Mouse (Mus musculus) forebrain, embryonic 15.5 days (tissue): ENCODE measurements around the gene Adamts7. TPM values are rescaled to one million over a fixed set of nuclear protein-coding genes. Genes with fewer than 3 reads are reported as not detected.

Source experiments
- ATAC-seq: fragments of 200-750 bp; cut with Nextera tagmentation; replicated peaks from 2 replicates; pipeline ENCODE4 v1.8.0; 2017; ENCODE audit warnings: mild to moderate bottlenecking, moderate TSS enrichment, moderate library complexity
- H3K27ac ChIP-seq: fragments of 300-500 bp; sonication (generic); replicated peaks from 2 replicates; pipeline ENCODE4 v1.5.1; 2015; ENCODE audit warnings: mild to moderate bottlenecking, inconsistent platforms
- H3K27me3 ChIP-seq: fragments of 300-500 bp; sonication (generic); 2 replicates; pipeline ENCODE4 v1.6.1; 2015; ENCODE audit warnings: inconsistent platforms
- H3K36me3 ChIP-seq: fragments of 300-500 bp; sonication (generic); 2 replicates; pipeline ENCODE4 v1.6.1; 2015; ENCODE audit warnings: mild to moderate bottlenecking, inconsistent platforms
- H3K4me1 ChIP-seq: fragments of 300-500 bp; sonication (generic); 2 replicates; pipeline ENCODE4 v1.6.1; 2015; ENCODE audit warnings: inconsistent platforms
- H3K4me2 ChIP-seq: fragments of 300-500 bp; sonication (generic); replicated peaks from 2 replicates; pipeline ENCODE4 v1.6.1; 2015; ENCODE audit warnings: mild to moderate bottlenecking, inconsistent platforms
- H3K4me3 ChIP-seq: fragments of 300-500 bp; sonication (generic); 2 replicates; pipeline ENCODE4 v1.5.1; 2015; ENCODE audit warnings: mild to moderate bottlenecking, inconsistent platforms
- H3K9ac ChIP-seq: fragments of 300-500 bp; sonication (generic); replicated peaks from 2 replicates; pipeline ENCODE4 v1.6.1; 2015; ENCODE audit warnings: mild to moderate bottlenecking, inconsistent platforms
- H3K9me3 ChIP-seq: fragments of 300-500 bp; sonication (generic); 2 replicates; pipeline ENCODE4 v1.6.1; 2016; ENCODE audit warnings: inconsistent platforms
- WGBS: fragments of 180-500 bp; shearing (Covaris S2); methylation state at CpG from one replicate; pipeline ENCODE4 v1.1.7; 2015; ENCODE audit warnings: mixed read lengths; 5-methylcytosine and 5-hydroxymethylcytosine counted together
- polyA plus RNA-seq: library from polyadenylated mRNA; unstranded; fragments of >200 nt; fragmentation: Nextera tagmentation; extraction: Ambion mirVana; gene quantifications from 2 replicates; pipeline ENCODE4 v1.2.1, GENCODE M21; 2015

Adamts7 gene
- polyA plus RNA-seq, 1 experiment from 2014 or later = 12.4 TPM

GRCm38 (mm10) chr9:90126260-90127010 is 36.4 kb upstream of the Adamts7 start:
- Histone ChIP-seq H3K9ac (no peak overlapping the region), H3K4me2 (peak overlapping the region; percentile 32), H3K36me3 (no peaks in the 10 kb centered on the region), H3K27ac (no peak overlapping the region), H3K27me3 (no peaks in the 10 kb centered on the region), H3K4me3 (peak overlapping the region; percentile 15; the same call in 1 of the 2 replicates), H3K9me3 (no peaks in the 10 kb centered on the region), H3K4me1 (peaks cover 12% of the 10 kb centered on the region; the same call in 1 of the 2 replicates)
- peak; percentile 58 for ATAC-seq
- 1% methylated on average over 30 of the region's 30 CpGs for WGBS

GRCm38 (mm10) chr9:90127146-90127545 is 35.7 kb upstream of the Adamts7 start:
- Histone ChIP-seq H3K4me1 (peaks cover 12% of the 10 kb centered on the region; the same call in 1 of the 2 replicates), H3K9me3 (no peaks in the 10 kb centered on the region), H3K27ac (no peak overlapping the region), H3K27me3 (no peaks in the 10 kb centered on the region), H3K4me2 (no peak overlapping the region), H3K4me3 (no peak overlapping the region), H3K9ac (no peak overlapping the region), H3K36me3 (no peaks in the 10 kb centered on the region)
- WGBS = 66% methylated on average over 6 of the region's 6 CpGs
- no peak for ATAC-seq

- 93% methylated on average over 6 of the region's 6 CpGs for WGBS
- H3K4me1 ChIP-seq = peaks cover 12% of the 10 kb centered on the region; the same call in 1 of the 2 replicates
- H3K36me3 ChIP-seq = no peaks in the 10 kb centered on the region
- no peak overlapping the region for H3K27ac ChIP-seq
- H3K27me3 ChIP-seq = no peaks in the 10 kb centered on the region
- no peak overlapping the region for H3K4me2 ChIP-seq
- ATAC-seq = no peak
- no peak overlapping the region for H3K9ac ChIP-seq
- no peak overlapping the region for H3K4me3 ChIP-seq
- no peaks in the 10 kb centered on the region for H3K9me3 ChIP-seq
These were observed 34.1 kb upstream of the Adamts7 start for GRCm38 (mm10) chr9:90128636-90129201.

- H3K9ac ChIP-seq = no peak overlapping the region
- ATAC-seq = no peak
- no peaks in the 10 kb centered on the region for H3K36me3 ChIP-seq
- no peak overlapping the region for H3K27ac ChIP-seq
- H3K27me3 ChIP-seq = no peaks in the 10 kb centered on the region
- H3K4me1 ChIP-seq = no peaks in the 10 kb centered on the region
- 66% methylated on average over 7 of the region's 7 CpGs for WGBS
- no peak overlapping the region for H3K4me3 ChIP-seq
- H3K4me2 ChIP-seq = no peak overlapping the region
- H3K9me3 ChIP-seq = no peaks in the 10 kb centered on the region
These were observed 29.1 kb upstream of the Adamts7 start for GRCm38 (mm10) chr9:90133562-90134355.

- 85% methylated on average over 8 of the region's 8 CpGs for WGBS
- Histone ChIP-seq H3K4me3 (no peak overlapping the region), H3K27me3 (no peaks in the 10 kb centered on the region)
These were observed 27.4 kb upstream of the Adamts7 start for GRCm38 (mm10) chr9:90135466-90135865.

GRCm38 (mm10) chr9:90135963-90136677 is 26.7 kb upstream of the Adamts7 start:
- Histone ChIP-seq H3K27me3 (no peaks in the 10 kb centered on the region), H3K36me3 (no peaks in the 10 kb centered on the region), H3K4me1 (no peaks in the 10 kb centered on the region), H3K4me2 (no peak overlapping the region), H3K4me3 (no peak overlapping the region), H3K9ac (no peak overlapping the region), H3K27ac (no peak overlapping the region), H3K9me3 (no peaks in the 10 kb centered on the region)
- no peak for ATAC-seq
- 79% methylated on average over 9 of the region's 9 CpGs for WGBS

More at GRCm38 (mm10) chr9:90135466-90135865, 27.4 kb upstream of the Adamts7 start:
- H3K36me3 ChIP-seq = no peaks in the 10 kb centered on the region
- no peaks in the 10 kb centered on the region for H3K4me1 ChIP-seq
- ATAC-seq = no peak
- no peak overlapping the region for H3K9ac ChIP-seq
- no peak overlapping the region for H3K27ac ChIP-seq
- no peaks in the 10 kb centered on the region for H3K9me3 ChIP-seq
- no peak overlapping the region for H3K4me2 ChIP-seq

- no peak overlapping the region for H3K4me3 ChIP-seq
- no peaks in the 10 kb centered on the region for H3K36me3 ChIP-seq
- no peaks in the 10 kb centered on the region for H3K9me3 ChIP-seq
- no peaks in the 10 kb centered on the region for H3K27me3 ChIP-seq
- no peak for ATAC-seq
- WGBS = 89% methylated on average over 1 of the region's 1 CpGs
- no peaks in the 10 kb centered on the region for H3K4me1 ChIP-seq
- no peak overlapping the region for H3K27ac ChIP-seq
- no peak overlapping the region for H3K9ac ChIP-seq
- H3K4me2 ChIP-seq = no peak overlapping the region
These were observed 26.2 kb upstream of the Adamts7 start for GRCm38 (mm10) chr9:90136678-90136965.

GRCm38 (mm10) chr9:90145788-90146187 is 17.1 kb upstream of the Adamts7 start:
- H3K27ac ChIP-seq = no peak overlapping the region
- WGBS = 41% methylated on average over 2 of the region's 2 CpGs
- H3K9me3 ChIP-seq = no peaks in the 10 kb centered on the region
- H3K4me3 ChIP-seq = no peak overlapping the region
- ATAC-seq = no peak
- no peak overlapping the region for H3K9ac ChIP-seq
- H3K4me1 ChIP-seq = no peaks in the 10 kb centered on the region
- H3K27me3 ChIP-seq = no peaks in the 10 kb centered on the region
- no peaks in the 10 kb centered on the region for H3K36me3 ChIP-seq
- H3K4me2 ChIP-seq = no peak overlapping the region

GRCm38 (mm10) chr9:90146869-90147268 is 16.0 kb upstream of the Adamts7 start:
- ATAC-seq = no peak
- no peak overlapping the region for H3K27ac ChIP-seq
- no peaks in the 10 kb centered on the region for H3K27me3 ChIP-seq
- no peak overlapping the region for H3K9ac ChIP-seq
- no peaks in the 10 kb centered on the region for H3K4me1 ChIP-seq
- H3K36me3 ChIP-seq = no peaks in the 10 kb centered on the region
- H3K4me3 ChIP-seq = no peak overlapping the region
- WGBS = 83% methylated on average over 5 of the region's 5 CpGs
- H3K9me3 ChIP-seq = no peaks in the 10 kb centered on the region
- H3K4me2 ChIP-seq = no peak overlapping the region

GRCm38 (mm10) chr9:90162243-90162925 is 485 bp upstream of the Adamts7 start:
- no peaks in the 10 kb centered on the region for H3K27me3 ChIP-seq
- no peaks in the 10 kb centered on the region for H3K9me3 ChIP-seq
- 13% methylated on average over 25 of the region's 29 CpGs for WGBS

GRCm38 (mm10) chr9:90163749-90164095 is 853 bp downstream of the Adamts7 start:
- Histone ChIP-seq H3K27ac (peak overlapping the region; percentile 75), H3K4me1 (peaks cover 23% of the 10 kb centered on the region), H3K4me2 (peak overlapping the region; percentile 97), H3K27me3 (no peaks in the 10 kb centered on the region), H3K9ac (peak overlapping the region; percentile 94), H3K9me3 (no peaks in the 10 kb centered on the region), H3K4me3 (peak overlapping the region; percentile 98), H3K36me3 (no peaks in the 10 kb centered on the region)
- ATAC-seq = peak; percentile 47
- under 1% methylated on average over 18 of the region's 18 CpGs for WGBS

More at GRCm38 (mm10) chr9:90162243-90162925, 485 bp upstream of the Adamts7 start:
- H3K27ac ChIP-seq = peak overlapping the region; percentile 75
- ATAC-seq = peak; percentile 78
- H3K4me1 ChIP-seq = peaks cover 23% of the 10 kb centered on the region
- H3K9ac ChIP-seq = peak overlapping the region; percentile 94
- H3K36me3 ChIP-seq = no peaks in the 10 kb centered on the region
- peak overlapping the region; percentile 98 for H3K4me3 ChIP-seq
- H3K4me2 ChIP-seq = peak overlapping the region; percentile 97
